Mouse (Mus musculus): ENCODE results near the gene Slc40a1. TPM values are rescaled to one million over a fixed set of nuclear protein-coding genes. Genes with fewer than 3 reads are reported as not detected.

The Slc40a1 gene
- polyA plus RNA-seq, 1 experiment from 2014 or later = 90.8 TPM

DNA sequence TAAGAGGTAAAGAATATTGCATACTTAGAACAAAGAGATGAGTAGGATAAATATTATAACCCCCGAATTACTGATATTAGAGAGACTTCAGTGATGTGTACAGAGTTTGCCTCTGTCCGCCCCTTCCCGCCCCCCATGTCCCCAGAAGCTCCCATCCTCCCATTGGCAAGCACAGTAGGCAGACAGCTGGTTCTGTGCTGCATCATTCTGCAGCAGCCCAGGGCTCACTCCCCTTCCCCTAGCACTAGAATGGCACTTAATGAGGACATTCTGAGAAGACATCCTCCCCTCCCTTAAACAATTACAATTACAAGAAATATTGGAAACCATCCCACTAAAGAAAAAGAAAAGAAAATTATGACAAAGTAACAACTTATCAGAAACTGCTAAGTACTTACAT is 62.7 kb downstream of the Slc40a1 start:
- Histone ChIP-seq H3K4me3 (replicated peaks) (no peak overlapping the region), H3K9ac (no peak overlapping the region), H3K36me3 (no peaks in the 10 kb centered on the region), H3K9me3 (replicated peaks) (no peaks in the 10 kb centered on the region), H3K27ac (no peak overlapping the region), H3K4me2 (no peak overlapping the region), H3K27me3 (no peaks in the 10 kb centered on the region), H3K4me1 (peaks cover 41% of the 10 kb centered on the region)
- ATAC-seq (replicated peaks; ENCODE audit: low FRiP score) = no peak
- 93% methylated on average over 3 of the region's 3 CpGs for whole genome bisulfite sequencing

DNA sequence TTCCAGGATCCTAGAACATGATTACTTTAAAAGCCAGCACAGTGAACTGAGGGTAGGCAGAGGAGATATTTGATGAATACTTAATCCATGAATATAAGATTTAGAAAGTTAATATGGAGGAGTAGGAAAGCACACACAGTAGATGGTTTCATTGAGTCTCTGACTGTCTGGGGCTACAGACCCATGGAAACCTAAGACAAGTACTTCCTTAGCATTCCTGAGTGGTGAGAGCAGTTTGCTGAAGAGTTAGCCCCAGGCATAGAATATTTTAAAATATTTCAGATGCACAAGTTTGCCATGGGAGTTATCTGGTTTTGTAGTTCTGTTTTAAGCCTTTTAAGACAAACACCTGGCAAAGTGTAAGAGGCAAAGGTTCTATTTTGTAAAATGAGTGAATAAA is 65.2 kb downstream of the Slc40a1 start:
- Histone ChIP-seq H3K27me3 (no peaks in the 10 kb centered on the region), H3K4me1 (peaks cover 29% of the 10 kb centered on the region), H3K9ac (no peak overlapping the region), H3K4me2 (no peak overlapping the region), H3K4me3 (replicated peaks) (no peak overlapping the region), H3K9me3 (replicated peaks) (no peaks in the 10 kb centered on the region), H3K36me3 (no peaks in the 10 kb centered on the region), H3K27ac (no peak overlapping the region)
- no peak for ATAC-seq (replicated peaks; ENCODE audit: low FRiP score)

DNA sequence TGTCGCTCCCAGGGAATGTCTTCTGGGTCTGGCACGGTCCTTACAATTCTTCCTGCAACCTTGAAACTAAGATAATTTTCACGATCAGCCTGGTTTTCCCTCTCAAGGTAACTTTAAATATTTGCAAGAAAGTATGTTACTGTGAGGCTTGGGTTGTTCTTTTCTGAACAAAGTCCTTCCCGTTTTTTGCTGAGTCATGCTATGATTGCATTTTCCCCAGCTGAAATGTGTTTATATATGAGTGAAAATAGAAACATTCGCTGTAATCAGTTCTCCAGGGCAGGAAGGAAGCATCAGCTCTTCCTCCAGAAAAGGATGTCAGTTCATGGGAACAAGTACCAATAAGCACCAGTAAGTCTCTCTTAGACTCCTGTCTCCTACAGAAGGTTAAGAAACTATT is 66.0 kb downstream of the Slc40a1 start:
- ATAC-seq (replicated peaks; ENCODE audit: low FRiP score) = no peak
- Histone ChIP-seq H3K36me3 (no peaks in the 10 kb centered on the region), H3K4me1 (peaks cover 21% of the 10 kb centered on the region), H3K9me3 (replicated peaks) (no peaks in the 10 kb centered on the region), H3K4me3 (replicated peaks) (no peak overlapping the region), H3K27me3 (no peaks in the 10 kb centered on the region), H3K27ac (0 out of 2 replicates have a peak overlapping the region, but pooled peaks have one; percentile 33), H3K9ac (no peak overlapping the region), H3K4me2 (no peak overlapping the region)
- 48% methylated on average over 5 of the region's 5 CpGs for WGBS

Other genes starting within 250 kb of the Slc40a1 start
- 73.5 and 76.1 TPM in 2 replicates for gene Wdr75, start 131.4 kb downstream of the Slc40a1 start, polyA plus RNA-seq (2015; fragmentation: Nextera tagmentation; extraction: Ambion mirVana)
- gene Gm5269, start 36.2 kb downstream of the Slc40a1 start, polyA plus RNA-seq (2015; fragmentation: Nextera tagmentation; extraction: Ambion mirVana) = not detected in 2 replicates
- gene Dnah7b, start 139.8 kb upstream of the Slc40a1 start, polyA plus RNA-seq (2015; fragmentation: Nextera tagmentation; extraction: Ambion mirVana) = 1.3 and 1.6 TPM in 2 replicates